In the genomic region with DNA sequence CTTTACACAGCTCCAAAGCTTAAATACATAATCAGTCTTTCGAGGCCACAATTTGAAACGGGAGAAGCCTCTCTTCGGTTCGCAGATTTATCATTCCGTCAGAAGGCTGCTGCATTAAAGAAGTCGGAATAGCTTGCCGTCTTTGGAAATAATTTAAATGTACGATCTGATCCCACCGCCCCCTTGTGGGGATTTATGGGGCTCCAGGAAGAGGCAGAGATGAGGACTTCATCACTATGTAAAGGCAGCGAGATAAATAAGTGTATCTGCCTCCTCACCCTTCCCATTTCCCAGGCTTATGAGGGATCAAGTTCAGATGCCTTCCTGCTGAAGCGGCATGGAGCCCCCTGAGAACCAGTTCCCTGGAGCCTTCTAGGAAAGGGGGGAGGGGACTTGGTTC, we compare ENCODE assay signal across 7 mouse cellular contexts.
A peak's percentile ranks its signal among the peaks of the same experiment; 100 is the strongest.
DNase-seq lines count a peak whose midpoint lies in the region; ATAC-seq and TF ChIP-seq lines count a peak whose summit lies in the region.

No protein-coding gene starts in this region.

- peak; percentile 47; the same call in 1 of the 2 replicates for ATAC-seq in embryonic facial prominence, embryonic 12.5 days (ENCODE audit: insufficient number of reproducible peaks, insufficient read depth, low FRiP score, low TSS enrichment)

- peak; percentile 16 for DNase-seq in kidney, postnatal 14 days
- no peak for DNase-seq in kidney, adult 2 months
- DNase-seq in NIH3T3 (ENCODE audit: low read depth) = peak; percentile 9
- DNase-seq in layer of hippocampus, postnatal 25 days (ENCODE audit: extremely low spot score in 1 of 2, low spot score in 1 of 2) = peak; percentile 9 to 26
- peak; percentile 64 for DNase-seq in retina, postnatal 1 day
- DNase-seq in natural killer cell, adult 2 months (ENCODE audit: low spot score in 2 of 2) = no peak

- H3K27ac ChIP-seq in kidney, adult 2 months (ENCODE audit: insufficient read depth, low read depth, low read length) = no peak overlapping the region
- H3K27ac ChIP-seq in embryonic facial prominence, embryonic 12.5 days = no peak overlapping the region

- H3K4me1 ChIP-seq in kidney, adult 2 months (ENCODE audit: control insufficient read depth, insufficient read depth, low read length) = no peaks in the 10 kb centered on the region
- peaks cover 25% of the 10 kb centered on the region for H3K4me1 ChIP-seq in embryonic facial prominence, embryonic 12.5 days

- H3K4me2 ChIP-seq in embryonic facial prominence, embryonic 12.5 days (replicated peaks) = peak overlapping the region; percentile 24; the same call in 1 of the 2 replicates

- 13% methylated on average over 11 of the region's 11 CpGs for WGBS in kidney, adult 2 months
- WGBS in embryonic facial prominence, embryonic 12.5 days = 19% methylated on average over 11 of the region's 11 CpGs

- no peak overlapping the region for H3K4me3 ChIP-seq in kidney, adult 2 months (ENCODE audit: insufficient read depth, low read depth, low read length)
- no peak overlapping the region for H3K4me3 ChIP-seq in embryonic facial prominence, embryonic 12.5 days

- no peak for TF ChIP-seq POLR2A in kidney, adult 2 months (IDR thresholded peaks at IDR 0.05; ENCODE audit: low read depth, low read length)

- H3K9ac ChIP-seq in embryonic facial prominence, embryonic 12.5 days = no peak overlapping the region

- no peak for TF ChIP-seq CTCF in kidney, adult 2 months (conservative IDR thresholded peaks at IDR 0.05; ENCODE audit: insufficient read depth, insufficient read length, low read depth, low read length)

- no peaks in the 10 kb centered on the region for H3K36me3 ChIP-seq in kidney, adult 2 months (ENCODE audit: control insufficient read depth, insufficient read depth, low read length)
- H3K36me3 ChIP-seq in embryonic facial prominence, embryonic 12.5 days = no peaks in the 10 kb centered on the region

- H3K27me3 ChIP-seq in kidney, adult 2 months (replicated peaks; ENCODE audit: control insufficient read depth, insufficient read depth, low read length) = no peaks in the 10 kb centered on the region; the same call in 1 of the 2 replicates
- H3K27me3 ChIP-seq in embryonic facial prominence, embryonic 12.5 days = 0 out of 2 replicates have a peak, but pooled peaks cover 4% of the 10 kb centered on the region

- H3K9me3 ChIP-seq in embryonic facial prominence, embryonic 12.5 days = no peaks in the 10 kb centered on the region

Comparison
In these comparisons a context has a peak if more than half of its experiments do, and no peak if none do; other contexts are left out.
1. DNase-seq: peak in kidney, postnatal 14 days (single experiment), NIH3T3 (single experiment), layer of hippocampus, postnatal 25 days (2 of 2) and retina, postnatal 1 day (single experiment); none in kidney, adult 2 months (single experiment) and natural killer cell, adult 2 months (0 of 2).